Mouse (Mus musculus): Measurements from ENCODE around the gene Tmed3. TPM values are rescaled to one million over a fixed set of nuclear protein-coding genes. Genes with fewer than 3 reads are reported as not detected.

Tmed3 gene
- total and polyA plus RNA-seq, 3 experiments = 55.4 to 84.0 (median 80.9) TPM

DNA sequence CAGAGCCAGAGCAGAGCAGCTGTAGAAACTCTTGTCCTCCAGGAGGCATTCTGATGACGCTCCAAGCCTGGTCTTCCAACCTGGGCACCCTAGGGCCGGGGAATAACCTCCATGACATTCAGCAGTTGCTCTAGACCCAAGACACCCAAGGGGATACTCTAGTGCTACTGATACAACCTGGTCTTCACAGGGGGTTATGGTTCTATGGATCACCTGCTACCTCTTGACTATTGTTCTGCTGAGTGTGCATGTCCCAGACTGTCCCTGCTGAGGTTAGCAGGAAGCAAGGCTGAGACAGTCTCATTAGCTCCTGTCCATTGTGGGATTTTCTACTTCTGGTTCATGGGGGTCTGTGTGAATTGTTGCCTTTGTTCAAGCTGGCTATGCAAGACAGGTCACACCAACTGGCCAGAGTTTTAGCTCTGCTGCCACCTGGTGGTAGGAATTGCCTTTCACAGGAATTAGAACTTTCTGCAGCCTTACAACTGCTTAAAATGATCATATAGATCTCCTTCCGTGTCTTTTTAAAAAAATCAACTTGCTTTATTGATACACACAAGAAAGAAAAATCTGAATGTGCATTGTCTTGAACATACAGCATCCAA, 30.8 kb downstream of the Tmed3 start:
- Histone ChIP-seq H3K4me2 (ENCODE audit: insufficient read depth, low read depth, poor library complexity, severe bottlenecking) (no peak overlapping the region), H3K9ac (ENCODE audit: insufficient read depth, low read depth) (no peak overlapping the region), H3K4me1 (ENCODE audit: control insufficient read depth in 1 of 2, insufficient read depth in 2 of 2) (peaks cover 2 to 6% of the 10 kb centered on the region in 2 experiments; a peak in 2 of 4 replicates), H3K4me3 (replicated peaks in 1 of 3; ENCODE audit: low read depth in 2 of 3, low read length in 2 of 3, poor library complexity in 1 of 3) (no peak overlapping the region), H3K79me2 (replicated peaks; ENCODE audit: control insufficient read depth, extremely low read depth, insufficient read depth, poor library complexity, severe bottlenecking) (no peaks in the 10 kb centered on the region), H3K27me3 (replicated peaks) (no peaks in the 10 kb centered on the region), H3K27ac (ENCODE audit: insufficient read depth, low read depth) (no peak overlapping the region), H3K36me3 (replicated peaks in 1 of 2; ENCODE audit: control insufficient read depth in 1 of 2, insufficient read depth in 1 of 2, low read length in 1 of 2) (no peaks in the 10 kb centered on the region), H3K9me3 (replicated peaks; ENCODE audit: low read length) (no peaks in the 10 kb centered on the region)
- TF ChIP-seq NELFE (IDR thresholded peaks at IDR 0.05; ENCODE audit: low read depth, low read length) (no peak; the same call in 1 of the 2 replicates), NRF1 (IDR thresholded peaks at IDR 0.05; ENCODE audit: low read depth, low read length) (no peak), MYC (IDR thresholded peaks at IDR 0.05; ENCODE audit: low read depth, low read length) (no peak), ZC3H11A (IDR thresholded peaks at IDR 0.05; ENCODE audit: low read depth, low read length) (peak; percentile 53), CHD1 (IDR thresholded peaks at IDR 0.05; ENCODE audit: low read depth, low read length) (no peak), TBP (conservative IDR thresholded peaks at IDR 0.05; ENCODE audit: low read depth, low read length) (no peak), MAFK (IDR thresholded peaks at IDR 0.05; ENCODE audit: insufficient replicate concordance, low read length) (no peak), RAD21 (IDR thresholded peaks at IDR 0.05; ENCODE audit: low read depth, low read length) (peak; percentile 86), BHLHE40 (IDR thresholded peaks at IDR 0.05; ENCODE audit: low read depth, low read length) (no peak), E2F4 (IDR thresholded peaks at IDR 0.05; ENCODE audit: insufficient replicate concordance, low read depth, low read length) (no peak), EP300 (IDR thresholded peaks at IDR 0.05; ENCODE audit: low read length) (no peak), PAX5 (IDR thresholded peaks at IDR 0.05; ENCODE audit: low read length) (no peak), JUN (IDR thresholded peaks at IDR 0.05; ENCODE audit: insufficient read depth, low read depth, low read length) (no peak), ZNF384 (IDR thresholded peaks at IDR 0.05; ENCODE audit: low read depth, low read length) (no peak), UBTF (IDR thresholded peaks at IDR 0.05; ENCODE audit: low read depth, low read length) (no peak), SIN3A (IDR thresholded peaks at IDR 0.05; ENCODE audit: low read length) (no peak), CTCF (conservative IDR thresholded peaks at IDR 0.05 in 1 of 2, IDR thresholded peaks at IDR 0.05 in 1 of 2; ENCODE audit: low read depth in 2 of 2, low read length in 2 of 2) (peak; percentile 51 to 90), POLR2A (IDR thresholded peaks at IDR 0.05; ENCODE audit: low read depth, low read length) (no peak), ZKSCAN1 (IDR thresholded peaks at IDR 0.05; ENCODE audit: borderline replicate concordance, low read depth, low read length) (no peak), KAT2A (IDR thresholded peaks at IDR 0.05; ENCODE audit: insufficient replicate concordance, low read length) (no peak), POLR2AphosphoS2 (IDR thresholded peaks at IDR 0.05; ENCODE audit: low read depth, low read length) (no peak), TCF12 (IDR thresholded peaks at IDR 0.05; ENCODE audit: low read depth, low read length) (no peak), MAX (IDR thresholded peaks at IDR 0.05; ENCODE audit: low read length) (no peak), JUND (conservative IDR thresholded peaks at IDR 0.05; ENCODE audit: low read depth, low read length) (no peak), SMC3 (IDR thresholded peaks at IDR 0.05; ENCODE audit: low read depth, low read length) (peak; percentile 91), HCFC1 (IDR thresholded peaks at IDR 0.05; ENCODE audit: low read depth, low read length) (no peak), ZMIZ1 (IDR thresholded peaks at IDR 0.05; ENCODE audit: low read depth, low read length) (no peak), MEF2A (IDR thresholded peaks at IDR 0.05; ENCODE audit: borderline replicate concordance, low read depth, low read length) (no peak), ELF1 (IDR thresholded peaks at IDR 0.05; ENCODE audit: low read depth, low read length) (no peak), ETS1 (conservative IDR thresholded peaks at IDR 0.05; ENCODE audit: low read depth, low read length) (no peak), USF2 (conservative IDR thresholded peaks at IDR 0.05; ENCODE audit: low read depth, low read length) (no peak)
- in situ Hi-C loops (cut with MboI; ENCODE audit: low pct_ligation_motif_present, low pct_unique_long_range_greater_than_20kb, low sequenced_read_pairs) = no loop called here
- DNase-seq (ENCODE audit: extremely low read depth) = peak; percentile 77
- dilution Hi-C loops (cut with MboI; ENCODE audit: extremely low pct_ligation_motif_present, extremely low pct_unique_long_range_greater_than_20kb, low sequenced_read_pairs) = no loop called here

Measured in CH12.LX (cell line).